Mouse (Mus musculus) 3134 (cell line): Measurements from ENCODE around the gene Anapc2.
"Not testable (repeated sequence)": the region's sequence is repeated elsewhere in the genome, so short reads cannot be mapped to it uniquely, and the experiment has no call there.

ENCODE experiments used
- DNase-seq: peaks from one replicate; pipeline ENCODE4 v3.0.0-alpha.2; 2011; ENCODE audit warnings: low spot score; ENCODE audit not compliant: insufficient read length; ENCODE audit errors: extremely low read depth

Gene Anapc2

DNA sequence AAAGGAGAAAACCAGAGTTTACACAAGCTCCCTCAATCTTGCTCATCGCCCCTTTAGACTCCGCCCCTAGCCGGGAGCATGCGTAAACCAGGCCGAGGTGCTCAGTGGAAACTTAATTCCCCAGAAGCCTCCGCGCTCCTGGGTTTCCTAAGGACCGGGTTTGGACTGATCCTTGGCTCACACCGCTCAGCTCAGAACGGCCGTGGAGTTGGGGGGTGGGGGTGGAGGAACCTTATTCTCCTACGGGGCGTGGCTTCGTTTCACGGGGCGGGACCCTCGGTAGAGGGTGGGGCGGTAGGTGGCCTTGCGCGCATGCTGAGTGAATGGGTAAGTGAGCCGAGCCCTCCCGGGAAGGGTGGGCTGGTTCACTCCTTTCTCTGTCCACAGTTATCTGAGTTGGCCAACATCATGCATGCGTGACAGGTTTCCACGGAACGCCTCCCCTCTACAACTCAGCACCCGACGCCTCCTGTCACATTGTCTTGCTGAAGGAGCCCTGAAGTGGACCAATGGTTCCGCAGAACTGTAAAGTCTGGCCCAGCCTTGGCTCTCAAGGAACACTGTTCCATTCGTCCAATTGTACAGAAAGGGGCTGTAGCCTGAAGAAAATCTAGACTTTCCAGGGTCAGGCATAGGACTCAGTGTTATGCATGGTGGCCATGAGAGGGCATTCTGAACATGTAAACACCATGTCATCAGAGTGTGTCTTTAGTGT, 31.4 kb upstream of the Anapc2 start:
- DNase-seq: no peak

DNA sequence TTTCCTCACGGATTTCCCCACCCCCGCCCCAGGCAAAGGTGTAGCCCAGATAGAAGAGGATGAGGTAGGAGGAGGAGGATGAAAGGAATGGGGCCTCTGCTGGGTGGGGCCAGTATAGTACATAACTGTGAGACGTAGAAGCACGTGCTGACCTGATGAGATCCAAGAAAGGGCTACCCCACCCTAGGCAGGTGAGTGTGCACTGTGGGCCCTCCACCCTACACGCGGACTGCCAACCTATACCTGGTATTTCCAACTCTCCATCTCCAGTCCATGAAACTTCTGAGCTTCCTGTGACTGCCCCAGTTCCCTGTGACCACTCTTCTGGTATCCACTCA, 30.9 kb upstream of the Anapc2 start:
- no peak for DNase-seq

DNA sequence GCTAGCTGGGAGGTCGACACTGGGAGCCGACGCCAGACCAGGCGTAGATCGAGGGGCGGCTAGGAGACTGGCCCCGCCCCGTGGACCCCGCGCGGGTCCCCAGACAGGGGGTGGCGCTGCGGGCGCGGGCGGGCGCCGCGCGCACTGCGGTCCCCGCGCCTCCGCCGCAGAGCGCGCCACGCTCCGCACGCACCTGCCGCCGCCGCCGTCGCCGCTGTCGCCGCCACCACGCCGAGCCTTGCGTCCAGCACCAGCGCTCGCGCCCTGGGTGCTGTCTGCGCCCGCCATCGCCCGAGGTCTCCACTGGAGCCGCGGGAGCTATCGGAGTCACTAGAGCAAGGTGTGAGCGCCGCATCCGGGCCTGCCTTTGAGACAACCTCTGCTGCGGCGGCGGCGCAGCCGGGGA, 30.2 kb upstream of the Anapc2 start, which contains the start of the genes Rnf208 and Cysrt1:
Gene Rnf208, plus strand, starts transcription at position 155 of the 406 bp plus-strand sequence.
Gene Cysrt1, minus strand, starts transcription at position 352 of the 406 bp plus-strand sequence.
- DNase-seq: no peak

DNA sequence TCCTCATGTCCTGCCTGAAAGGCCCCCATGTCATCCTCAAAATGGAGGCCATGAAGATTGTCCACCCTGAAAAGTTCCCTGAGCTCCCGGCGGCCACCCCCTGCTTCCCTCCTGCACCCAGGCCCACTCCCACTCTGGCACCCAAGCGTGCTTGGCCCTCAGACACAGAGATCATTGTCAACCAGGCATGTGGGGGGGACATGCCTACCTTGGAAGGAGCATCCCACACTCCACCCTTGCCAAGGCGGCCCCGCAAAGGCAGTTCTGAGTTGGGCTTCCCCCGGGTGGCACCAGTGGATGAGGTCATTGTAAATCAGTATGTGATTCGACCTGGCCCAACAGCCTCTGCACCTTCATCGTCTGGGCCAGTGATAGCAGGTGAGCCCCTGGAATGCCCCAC, 28.9 kb upstream of the Anapc2 start:
- no peak for DNase-seq

DNA sequence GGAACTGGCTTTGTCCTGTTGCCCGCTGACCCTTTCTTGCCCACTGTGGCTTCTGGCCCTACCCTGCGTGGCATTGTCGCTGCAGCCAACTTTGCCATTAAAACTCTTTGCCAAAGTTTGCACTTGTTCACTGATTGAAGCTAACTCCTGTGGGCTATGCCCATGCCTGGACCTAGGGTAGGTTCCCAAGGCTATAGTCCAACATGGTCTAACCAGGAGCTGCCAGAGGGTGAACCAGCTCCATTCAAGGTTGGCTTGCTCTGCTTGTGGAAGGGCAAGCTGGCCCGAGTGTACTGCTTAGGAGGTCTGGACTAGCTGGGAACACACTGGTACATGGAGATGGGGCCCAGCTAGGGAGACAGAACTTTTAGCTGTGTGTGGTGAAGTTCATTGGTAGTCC, 28.1 kb upstream of the Anapc2 start:
- no peak for DNase-seq

DNA sequence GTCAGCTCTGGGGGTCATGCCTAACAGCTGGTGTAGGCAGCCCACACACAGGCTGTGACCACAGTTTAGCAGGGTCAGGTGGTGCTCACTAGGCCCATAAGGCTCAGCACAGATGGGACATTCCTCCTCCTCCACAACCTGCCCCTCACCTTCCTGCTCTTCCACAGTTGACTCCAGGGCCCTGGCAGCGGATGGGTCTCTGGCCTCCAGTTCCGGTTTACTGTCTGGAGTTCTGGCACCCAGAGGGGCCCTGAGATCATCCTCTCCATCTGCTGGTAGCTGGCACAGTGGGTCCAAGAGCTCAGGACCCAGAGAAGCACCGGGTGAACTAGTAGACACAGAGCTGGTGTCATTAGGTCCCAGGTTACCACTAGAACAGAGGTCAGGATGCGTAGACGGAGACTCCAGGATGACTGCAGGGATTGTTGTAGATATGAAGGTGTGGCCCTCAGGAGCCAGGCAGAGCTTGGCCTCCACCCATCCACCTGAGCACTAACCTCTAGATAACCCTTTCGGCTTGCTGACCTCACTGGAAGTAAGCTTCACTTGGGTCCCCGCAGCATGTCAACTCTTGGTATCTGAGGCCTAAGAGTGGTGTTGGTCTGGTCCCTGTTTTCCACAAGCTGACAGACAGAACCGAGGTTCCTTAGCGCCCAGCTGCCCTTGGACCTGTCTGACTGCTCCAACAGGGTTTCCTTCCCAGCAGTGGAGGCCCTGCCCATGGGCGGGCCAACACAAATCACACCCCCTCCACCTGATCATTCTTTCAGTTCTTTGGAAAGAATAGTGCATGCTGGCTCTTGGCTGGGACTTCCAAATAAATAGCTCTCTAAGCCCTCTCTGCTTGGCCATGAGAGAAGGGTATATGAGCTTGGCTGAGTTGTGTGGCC, 25.9 kb upstream of the Anapc2 start, which contains the start of gene AL732309.1:
Gene AL732309.1, minus strand, starts transcription at position 681 of the 890 bp plus-strand sequence.
- no peak for DNase-seq

DNA sequence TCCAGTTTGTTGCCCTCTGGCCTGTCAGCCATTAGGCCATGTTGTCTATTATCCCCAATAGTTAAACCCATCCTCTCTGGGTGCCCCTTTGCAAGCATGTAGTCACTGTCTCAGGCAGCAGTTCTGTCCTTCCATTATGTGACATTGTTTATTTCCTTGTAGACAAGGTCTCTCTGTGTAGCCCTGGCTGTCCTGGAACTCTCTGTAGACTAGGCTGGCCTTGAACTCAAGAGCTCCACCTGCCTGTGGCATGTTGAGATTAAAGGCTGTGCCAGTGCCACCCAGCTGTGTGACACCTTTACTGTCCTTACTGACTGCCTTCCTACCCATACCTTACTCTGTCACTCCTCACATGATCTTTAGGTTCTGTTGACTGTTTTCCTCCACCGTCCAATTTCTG, 19.9 kb upstream of the Anapc2 start:
- no peak for DNase-seq

DNA sequence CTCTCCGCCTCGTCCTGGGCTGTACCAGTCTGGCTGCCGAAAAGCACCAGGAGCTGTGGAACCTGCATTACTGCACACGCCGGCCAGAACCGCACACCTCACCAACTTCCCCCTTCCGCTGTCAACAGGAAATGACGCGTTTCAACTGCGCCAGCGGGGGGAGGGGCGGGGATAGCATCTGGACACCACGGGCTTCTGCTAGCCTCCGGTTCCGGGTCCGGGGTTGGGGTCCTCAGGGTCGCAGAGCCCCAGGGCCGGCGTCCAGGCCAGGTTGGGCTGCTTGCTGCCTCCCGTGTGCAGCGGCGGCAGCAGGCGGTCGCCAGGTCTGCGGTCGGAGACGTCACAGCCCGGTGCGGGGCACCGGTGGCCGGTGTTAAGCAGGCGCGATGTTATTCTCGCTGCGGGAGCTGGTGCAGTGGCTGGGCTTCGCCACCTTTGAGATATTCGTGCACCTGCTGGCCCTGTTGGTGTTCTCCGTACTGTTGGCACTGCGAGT, 16.9 kb upstream of the Anapc2 start, which contains the start of gene Tmem203:
Gene Tmem203, plus strand, starts transcription at position 156 of the 496 bp plus-strand sequence.
- peak; percentile 83 for DNase-seq

DNA sequence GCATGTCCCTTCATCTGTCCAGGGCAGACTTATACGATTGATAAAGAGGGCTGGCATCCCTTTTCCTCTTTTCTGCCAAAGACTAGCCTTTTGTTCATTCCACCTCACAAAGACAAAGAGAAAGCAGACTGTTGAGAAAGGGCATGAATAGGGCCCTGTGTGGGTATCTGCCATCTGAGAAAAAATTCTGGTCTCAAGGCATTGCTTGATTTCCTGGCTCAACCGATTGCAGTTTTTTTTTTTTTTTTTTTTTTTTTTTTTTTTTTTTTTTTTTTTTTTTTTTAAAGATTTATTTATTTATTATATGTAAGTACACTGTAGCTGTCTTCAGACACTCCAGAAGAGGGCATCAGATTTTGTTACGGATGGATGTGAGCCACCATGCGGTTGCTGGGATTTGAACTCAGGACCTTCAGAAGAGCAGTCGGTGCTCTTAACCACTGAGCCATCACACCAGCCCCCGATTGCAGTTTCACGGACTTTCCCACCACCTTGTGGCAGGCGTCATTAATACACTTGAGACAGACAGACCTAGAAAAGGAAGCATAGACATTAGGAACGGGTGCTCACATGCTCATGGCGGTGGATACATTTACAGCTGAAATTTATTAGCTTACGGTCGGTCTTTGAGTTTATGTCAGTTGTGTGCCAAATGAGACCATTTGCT, 15.7 kb upstream of the Anapc2 start:
- not testable (repeated sequence) for DNase-seq

DNA sequence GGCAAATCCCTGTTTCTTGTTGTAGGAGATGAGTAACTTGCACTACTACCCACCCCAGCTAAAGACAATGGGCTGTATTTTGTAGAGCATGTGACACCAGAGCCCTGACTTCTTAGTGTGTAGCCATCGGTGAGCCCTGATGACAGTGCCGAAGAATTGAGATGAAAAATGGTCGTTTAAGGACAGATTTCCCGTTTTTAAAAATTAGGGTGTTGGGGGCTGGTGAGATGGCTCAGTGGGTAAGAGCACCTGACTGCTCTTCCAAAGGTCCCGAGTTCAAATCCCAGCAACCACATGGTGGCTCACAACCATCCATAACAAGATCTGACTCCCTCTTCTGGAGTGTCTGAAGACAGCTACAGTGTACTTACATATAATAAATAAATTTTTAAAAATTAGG, 15.0 kb upstream of the Anapc2 start:
- DNase-seq: not testable (repeated sequence)

DNA sequence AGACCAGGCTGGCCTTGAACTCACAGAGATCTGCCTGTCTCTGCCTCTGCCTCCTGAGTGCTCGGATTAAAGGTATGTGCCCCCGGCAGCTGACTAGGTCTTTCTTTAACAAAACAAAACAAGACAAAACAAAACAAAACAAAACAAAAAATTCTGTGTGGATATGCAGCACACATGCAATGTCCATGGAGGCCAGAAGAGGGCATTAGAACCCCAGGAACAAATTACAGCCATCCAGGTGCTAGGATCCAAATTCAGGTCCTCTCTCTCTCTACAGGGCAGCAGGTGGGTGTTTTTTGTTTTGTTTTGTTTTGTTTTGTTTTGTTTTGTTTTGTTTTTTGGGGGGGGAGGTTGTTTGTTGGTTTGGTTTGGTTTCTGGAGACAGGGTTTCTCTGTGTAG, 13.4 kb upstream of the Anapc2 start:
- no peak for DNase-seq

DNA sequence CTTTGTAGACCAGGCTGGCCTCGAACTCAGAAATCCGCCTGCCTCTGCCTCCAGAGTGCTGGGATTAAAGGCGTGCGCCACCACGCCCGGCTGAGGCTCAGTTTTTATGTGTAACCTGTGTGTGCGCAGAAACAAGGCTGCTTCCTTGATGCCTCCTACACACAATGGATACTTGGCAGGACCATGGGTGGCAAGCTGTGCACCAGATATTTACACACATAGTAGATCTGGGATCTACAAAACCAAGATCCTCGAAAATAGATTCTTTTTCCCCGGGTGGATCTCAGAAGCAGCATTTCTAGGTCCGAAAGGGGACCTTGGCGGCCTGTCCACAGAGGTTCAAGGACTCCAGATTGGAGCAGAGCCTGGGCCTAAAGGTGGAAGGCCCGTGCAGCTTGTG, 10.4 kb upstream of the Anapc2 start:
- no peak for DNase-seq

DNA sequence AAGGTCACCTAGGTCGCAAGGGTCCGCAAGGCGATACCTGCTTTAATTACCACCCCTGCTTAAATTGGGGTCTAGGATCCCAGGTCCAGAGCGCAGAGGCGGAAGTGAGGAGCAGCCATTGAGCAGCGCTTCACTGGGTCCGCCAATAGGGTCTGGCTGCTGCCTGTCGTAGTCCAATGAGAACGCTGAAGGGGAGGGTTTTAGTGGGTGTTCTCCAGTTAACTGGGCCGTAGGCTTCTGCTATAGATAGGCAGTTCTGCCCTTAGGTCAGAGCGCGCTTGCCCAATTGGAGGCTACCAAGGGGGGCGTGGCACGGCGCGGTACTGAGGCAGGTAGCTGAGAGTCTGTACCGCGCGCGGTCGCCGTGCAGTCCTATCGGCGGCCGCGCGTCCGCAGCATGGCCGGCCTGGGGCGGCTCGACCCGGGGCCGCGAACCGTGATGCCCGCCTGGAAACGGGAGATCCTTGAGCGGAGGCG, 9.9 kb upstream of the Anapc2 start, which contains the start of gene Tprn:
Gene Tprn, plus strand, starts transcription at position 328 of the 477 bp plus-strand sequence.
- DNase-seq: peak; percentile 89

DNA sequence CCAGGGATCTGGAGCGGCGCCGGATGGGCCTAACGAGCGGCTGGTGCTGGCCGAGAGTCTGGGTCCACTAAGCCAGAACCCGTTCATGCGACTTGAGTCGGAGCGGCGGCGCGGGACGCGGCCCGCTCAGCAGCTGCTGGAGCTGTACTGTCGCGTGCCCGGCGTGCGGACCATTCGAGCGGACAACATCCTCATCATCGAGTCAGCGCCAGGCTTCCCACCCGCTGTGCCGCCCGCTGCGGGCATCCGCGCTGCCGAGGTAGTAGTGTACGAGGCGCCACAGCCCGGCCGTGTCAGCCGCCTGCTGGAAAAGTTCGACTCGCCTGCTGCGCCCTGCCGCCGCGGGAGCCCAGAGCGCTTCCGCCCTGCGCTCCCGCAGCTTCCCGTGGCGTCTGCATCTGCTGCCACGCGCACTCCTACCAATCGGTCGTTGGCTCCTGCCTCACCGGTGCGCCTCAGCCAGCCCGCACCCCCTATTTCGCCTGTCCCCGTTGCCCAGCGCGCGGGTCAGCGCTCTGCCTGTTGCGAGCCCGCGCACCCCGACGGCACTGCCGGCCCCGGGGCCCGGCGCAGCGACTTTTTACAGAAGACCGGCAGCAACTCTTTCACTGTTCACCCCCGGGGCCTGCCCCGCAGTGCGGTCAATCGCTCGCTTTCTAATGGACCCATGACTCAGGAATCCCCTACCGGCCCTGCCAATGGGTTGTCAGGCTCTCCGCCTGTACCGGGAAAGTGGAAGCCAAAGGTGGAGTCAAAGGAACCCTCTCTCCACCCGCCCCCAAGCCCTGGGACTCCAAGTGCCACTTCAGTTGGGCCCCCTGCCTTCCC, 9.3 kb upstream of the Anapc2 start:
- peak; percentile 66 for DNase-seq

DNA sequence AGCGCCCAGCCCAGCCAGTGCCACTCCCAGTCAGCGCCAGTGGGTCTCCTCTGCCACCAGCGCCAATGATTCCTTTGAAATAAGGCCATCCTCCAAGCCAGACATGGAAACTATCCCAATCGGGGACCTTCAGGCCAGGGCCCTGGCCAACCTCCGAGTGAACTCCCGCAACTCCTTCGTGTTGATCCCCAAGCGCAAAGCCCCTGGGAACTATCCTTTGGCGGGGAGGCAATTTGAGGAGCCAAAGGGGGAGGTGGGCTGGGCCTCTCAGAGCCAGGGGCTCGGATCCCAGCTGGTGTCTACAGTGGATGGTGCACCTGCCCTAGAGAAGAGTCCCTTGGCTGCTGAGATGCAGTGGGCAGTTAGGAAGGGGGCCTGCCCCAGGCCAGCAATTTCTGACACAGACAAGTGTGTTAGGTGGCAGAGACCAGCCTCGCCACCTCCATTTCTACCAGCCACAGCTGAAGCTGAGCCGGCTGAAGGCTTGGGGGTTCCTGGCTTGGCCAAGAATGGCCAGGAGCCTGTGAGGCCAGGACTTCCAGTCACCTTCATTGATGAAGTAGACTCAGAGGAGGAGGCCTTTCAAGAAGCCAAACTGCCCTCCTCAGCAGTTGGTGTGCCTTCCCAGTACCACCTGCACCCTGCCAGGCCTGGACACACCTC, 8.5 kb upstream of the Anapc2 start:
- no peak for DNase-seq

DNA sequence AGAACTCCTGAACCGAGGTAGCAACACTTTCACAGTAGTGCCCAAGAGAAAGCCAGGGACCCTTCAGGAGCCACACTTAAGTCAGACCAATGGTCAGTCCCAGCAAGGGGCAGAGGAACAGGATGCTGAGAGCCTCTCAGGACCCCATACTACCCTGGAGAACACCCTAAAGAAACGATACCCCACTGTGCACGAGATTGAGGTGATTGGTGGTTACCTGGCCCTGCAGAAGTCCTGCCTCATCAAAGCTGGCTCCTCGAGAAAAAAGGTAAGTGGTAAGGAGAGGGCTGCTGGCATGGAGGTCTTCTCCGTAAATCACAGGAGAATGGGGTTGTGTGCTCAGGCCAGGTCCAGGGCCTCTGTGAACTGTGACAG, 8.0 kb upstream of the Anapc2 start:
- no peak for DNase-seq

DNA sequence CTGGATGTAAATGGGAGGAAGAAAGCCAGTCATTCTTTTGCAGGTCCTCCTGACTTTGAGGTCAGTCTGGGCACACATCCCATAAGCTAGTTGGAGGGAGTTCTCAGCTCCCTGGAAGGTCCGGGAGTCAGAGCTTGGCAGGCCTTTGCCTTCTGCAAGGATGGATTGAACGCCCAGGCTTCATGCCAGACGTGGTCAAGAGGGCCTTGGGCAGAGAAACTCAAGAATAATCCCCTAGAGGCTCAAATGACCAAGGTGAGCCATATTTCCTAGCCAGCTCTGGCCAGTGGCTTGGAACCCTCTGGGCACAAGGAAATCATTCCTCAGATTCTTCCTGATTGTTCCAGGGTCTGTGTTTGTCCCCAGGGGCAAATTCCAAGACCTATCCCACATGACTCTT, 7.4 kb upstream of the Anapc2 start:
- DNase-seq: peak; percentile 81

DNA sequence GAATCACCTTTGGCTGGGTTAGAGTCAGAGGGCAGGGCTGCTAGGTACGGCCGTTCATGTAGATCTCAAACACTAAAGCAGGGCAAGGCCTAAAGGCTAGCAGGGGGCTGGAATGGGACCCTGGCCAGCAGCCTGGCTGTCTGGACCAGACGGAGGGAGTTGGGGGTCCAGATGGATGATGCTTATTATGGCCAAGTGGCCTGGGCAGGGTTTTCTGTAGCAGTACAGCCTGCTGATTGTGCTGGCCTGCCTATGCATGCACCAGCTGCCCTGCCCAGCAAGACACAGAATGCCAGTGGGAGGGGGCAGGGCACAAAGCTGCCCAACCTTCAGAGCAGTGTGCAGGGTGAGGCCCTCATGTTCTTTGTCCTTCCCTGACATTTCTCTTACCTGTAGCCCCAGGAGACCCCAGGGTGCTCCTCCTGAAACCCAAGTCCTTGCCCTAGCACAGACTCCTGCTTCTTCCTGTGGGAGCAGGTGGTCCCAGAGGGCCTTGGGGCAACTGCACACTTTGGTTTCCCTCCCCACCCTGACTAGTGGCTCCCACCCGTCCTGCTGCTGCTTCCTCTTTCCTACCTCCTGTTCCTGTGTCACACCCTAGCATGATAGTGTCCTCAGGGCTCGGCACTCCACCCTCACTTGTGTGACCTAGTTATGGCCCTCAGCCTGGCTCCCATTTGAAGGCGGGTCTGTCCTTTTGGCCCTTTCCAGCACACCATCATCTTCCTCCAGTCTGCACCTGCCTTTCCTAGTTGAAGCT, 6.2 kb upstream of the Anapc2 start:
- peak; percentile 54 for DNase-seq

DNA sequence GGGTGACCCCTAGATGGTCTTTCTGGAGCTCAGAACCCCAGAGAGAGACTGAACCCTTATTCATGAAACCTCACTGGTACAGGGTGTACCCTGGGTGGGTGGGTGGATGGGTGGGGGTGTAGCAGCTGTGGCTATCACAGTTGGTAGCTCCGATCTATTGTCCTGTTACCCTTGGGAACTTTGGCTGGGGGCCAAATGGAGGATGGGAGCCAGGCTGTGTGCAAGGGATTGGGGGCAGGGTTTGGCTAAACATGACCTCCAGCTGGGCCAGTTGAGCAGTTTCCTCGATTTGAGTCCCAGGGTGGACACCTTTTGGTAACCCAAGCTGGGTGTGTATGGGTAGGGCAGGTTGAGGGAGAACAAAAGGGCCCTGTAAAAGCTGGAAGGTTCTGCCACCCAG, 5.6 kb upstream of the Anapc2 start:
- DNase-seq: no peak
